Mouse (Mus musculus) adrenal gland, postnatal 14 days (tissue): Measurements from ENCODE around the gene C77080. TPM values are rescaled to one million over a fixed set of nuclear protein-coding genes. Genes with fewer than 3 reads are reported as not detected.

ENCODE experiments used
- DNase-seq: peaks from one replicate; pipeline ENCODE4 v3.0.0; 2021; ENCODE audit warnings: mixed read lengths
- long read RNA-seq, 2 experiments: library from polyadenylated mRNA; stranded (forward); transcript quantifications; one replicate each; pipeline ENCODE4 v2.0.0; 2021
- total RNA-seq: library from RNA; stranded (reverse); gene quantifications from 2 replicates; pipeline ENCODE4 v1.2.3, GENCODE M21; 2021

The C77080 gene
- 14.5 and 16.5 TPM in 2 replicates for total RNA-seq
- long read RNA-seq, experiment 1, partial matches to known transcripts: 2 of 3 reads
- long read RNA-seq, experiment 1, other reads (novel, unspliced or antisense): 1 of 3 reads
- long read RNA-seq, experiment 2, partial matches to known transcripts: 7 of 18 reads
- long read RNA-seq, experiment 2, other reads (novel, unspliced or antisense): 11 of 18 reads

- no peak for DNase-seq
Measured at GRCm38 (mm10) chr4:129261196-129261595, at the start of gene C77080. TSS of gene C77080 (minus strand) at chr4:129261404.

DNA sequence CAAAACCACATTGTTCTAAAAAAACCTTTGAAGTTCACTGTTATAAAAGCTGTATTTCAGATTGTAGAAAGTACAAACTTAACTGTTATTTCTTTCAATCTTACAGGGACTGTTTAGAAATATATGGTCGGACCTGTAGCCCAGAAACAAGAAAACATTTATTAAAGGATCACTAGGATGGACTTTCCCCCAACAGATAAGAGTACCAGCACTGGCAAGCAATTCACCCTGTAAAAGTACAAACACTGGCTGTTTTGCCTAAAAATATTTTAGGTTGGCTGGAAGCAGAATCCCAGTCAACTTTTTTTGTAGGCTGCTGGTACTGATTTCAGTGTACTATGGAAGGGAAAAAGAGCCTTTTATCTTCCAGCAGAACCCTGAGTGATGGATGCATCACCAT lies 46.7 kb upstream of the C77080 start:
- DNase-seq: no peak

DNA sequence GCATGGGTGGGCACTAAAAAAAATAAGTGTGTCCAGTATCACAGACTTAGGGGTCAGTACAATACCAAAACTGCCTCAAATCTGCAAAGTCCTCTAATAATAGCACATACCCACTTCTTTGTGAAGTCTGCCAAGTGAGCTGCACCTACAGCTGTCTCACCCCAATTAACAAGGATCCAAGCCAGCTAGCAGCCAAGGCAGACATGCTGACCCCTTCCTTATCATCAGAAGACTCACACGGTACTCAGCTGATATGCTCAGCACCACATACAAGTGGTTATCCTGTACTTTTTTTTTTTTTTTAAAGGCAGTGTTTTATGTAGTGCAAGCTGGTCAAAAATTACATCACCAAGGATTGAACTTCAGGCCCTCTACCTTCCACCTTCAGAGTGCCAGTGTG lies 43.1 kb upstream of the C77080 start:
- DNase-seq: no peak

DNA sequence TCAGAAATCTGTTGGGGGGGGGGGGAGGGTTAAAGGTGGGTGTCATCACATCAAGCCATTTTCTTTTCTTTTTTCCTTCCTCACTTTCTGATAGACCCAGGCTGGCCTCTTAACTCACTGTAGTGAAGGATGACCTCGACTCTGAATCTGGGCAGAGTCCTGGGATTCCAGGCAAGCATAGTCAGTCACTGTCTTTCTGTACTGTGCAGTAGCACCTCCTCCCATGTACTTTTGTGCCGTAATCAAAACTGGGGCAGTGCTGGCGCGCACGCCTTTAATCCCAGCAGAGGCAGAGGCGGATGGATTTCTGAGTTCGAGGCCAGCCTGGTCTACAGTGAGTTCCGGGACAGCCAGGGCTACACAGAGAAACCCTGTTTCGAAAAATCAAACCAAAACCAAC lies 42.6 kb upstream of the C77080 start:
- DNase-seq: peak; percentile 72

DNA sequence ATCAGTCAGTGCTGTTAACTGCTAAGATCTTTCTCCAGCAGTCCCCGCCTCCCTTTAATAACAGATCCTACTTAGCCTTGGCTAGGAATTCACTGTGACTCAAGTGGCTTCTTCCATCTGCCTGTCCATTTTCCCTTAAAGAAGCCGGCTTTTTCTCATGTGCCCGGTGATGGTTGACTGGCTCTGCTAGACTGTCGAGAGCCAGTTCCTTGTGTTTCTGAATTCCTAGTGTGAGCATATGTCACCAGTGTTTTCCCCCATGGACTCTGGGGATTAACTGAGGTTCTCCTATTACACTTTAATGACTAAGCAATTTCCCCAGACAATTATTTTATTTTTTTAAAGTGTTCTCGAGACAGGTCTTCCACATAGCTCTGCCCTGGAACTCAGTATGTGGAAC lies 42.2 kb upstream of the C77080 start:
- DNase-seq: peak; percentile 14

GRCm38 (mm10) chr4:129299121-129299520 lies 37.9 kb upstream of the C77080 start:
- no peak for DNase-seq

- peak; percentile 43 for DNase-seq
Measured at GRCm38 (mm10) chr4:129297724-129298123, 36.5 kb upstream of the C77080 start.

DNA sequence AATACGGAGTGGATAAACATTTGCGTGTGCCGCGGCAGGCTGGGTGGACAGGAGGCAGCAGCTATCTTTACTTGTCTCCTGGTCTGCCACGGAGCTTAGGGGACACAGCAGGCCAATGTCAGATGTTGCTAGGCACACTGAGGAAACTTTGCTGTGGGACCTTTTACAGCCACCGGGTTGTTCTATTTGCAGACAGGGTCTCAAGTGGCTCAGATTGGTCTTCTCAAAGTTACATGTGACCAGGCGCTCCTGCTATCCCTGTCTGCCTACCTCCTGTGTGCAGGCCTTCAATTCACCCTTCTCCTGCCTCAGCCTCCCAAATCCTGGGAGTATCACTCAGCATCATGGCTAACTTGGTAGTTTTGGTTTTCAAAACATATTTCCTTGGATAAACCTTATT lies 34.9 kb upstream of the C77080 start:
- no peak for DNase-seq

- DNase-seq: no peak
Measured at GRCm38 (mm10) chr4:129295188-129295587, 34.0 kb upstream of the C77080 start.

DNA sequence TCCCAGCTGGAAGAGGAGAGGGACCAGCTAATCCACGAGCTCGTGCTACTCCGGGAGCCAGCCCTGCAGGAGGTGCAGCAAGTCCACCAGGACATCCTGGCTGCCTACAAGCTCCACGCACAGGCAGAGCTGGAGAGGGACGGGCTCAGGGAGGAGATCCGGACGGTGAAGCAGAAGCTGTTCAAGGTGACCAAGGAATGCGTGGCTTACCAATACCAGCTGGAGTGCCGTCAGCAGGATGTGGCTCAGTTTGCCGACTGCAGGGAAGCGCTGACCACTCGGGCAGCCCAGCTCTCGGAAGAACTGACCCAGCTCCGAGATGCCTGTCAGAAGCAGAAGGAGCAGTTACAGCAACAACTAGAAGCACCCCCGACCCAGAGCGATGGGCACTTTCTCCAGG lies 32.5 kb upstream of the C77080 start:
- no peak for DNase-seq

DNA sequence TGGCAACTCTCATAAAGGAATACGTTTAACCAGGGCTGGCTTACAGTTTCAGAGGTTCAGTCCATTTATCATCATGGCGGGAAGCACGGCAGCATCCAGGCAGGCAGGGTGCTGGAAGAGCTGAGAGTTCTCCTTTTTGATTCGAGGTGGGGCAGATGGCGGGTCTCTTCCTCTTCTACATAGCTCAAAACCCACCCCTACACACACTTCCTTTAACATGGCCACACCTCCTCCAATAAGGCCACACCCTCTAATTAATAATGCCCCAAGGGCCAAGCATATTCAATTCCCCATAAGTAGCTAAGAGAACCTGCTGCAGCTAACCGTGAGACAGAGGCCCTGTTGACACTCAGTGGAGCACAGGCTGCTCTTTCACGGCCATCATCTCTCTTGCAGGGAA lies 31.6 kb upstream of the C77080 start:
- no peak for DNase-seq

- DNase-seq: no peak
Measured at GRCm38 (mm10) chr4:129289671-129290070, 28.5 kb upstream of the C77080 start.

GRCm38 (mm10) chr4:129288067-129288466 lies 26.9 kb upstream of the C77080 start:
- DNase-seq: peak; percentile 53

DNA sequence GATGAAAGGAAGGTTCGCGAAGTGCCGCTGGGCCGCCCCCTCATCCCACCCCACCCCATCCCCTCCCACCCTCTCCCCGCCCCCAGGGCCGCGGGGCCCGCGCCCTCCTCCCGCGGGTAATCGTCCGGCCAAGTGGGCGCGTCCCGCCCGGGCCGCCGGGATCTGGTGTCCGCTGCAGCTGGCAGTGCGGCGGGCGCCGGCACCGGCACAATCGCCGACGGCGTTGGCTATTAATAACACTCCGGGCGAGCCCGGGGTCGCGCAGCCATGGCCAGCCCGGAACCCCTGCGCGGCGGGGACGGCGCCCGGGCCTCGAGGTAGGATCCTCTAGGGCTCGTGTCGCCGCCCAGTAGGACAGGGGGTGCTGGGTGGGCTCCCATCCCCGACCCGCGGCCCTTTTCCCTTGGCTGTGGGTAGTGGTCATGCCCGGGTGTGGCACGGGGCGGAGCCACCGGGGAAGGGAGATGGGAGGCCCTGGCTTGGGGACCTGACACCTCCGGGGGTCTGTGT lies 26.3 kb upstream of the C77080 start, which contains the start of gene Sync:
Gene Sync (plus strand): TSS at position 146 of the 510 bp plus-strand sequence.
- peak; percentile 61 for DNase-seq

GRCm38 (mm10) chr4:129286683-129287471 lies 25.7 kb upstream of the C77080 start:
- peak; percentile 29 for DNase-seq

DNA sequence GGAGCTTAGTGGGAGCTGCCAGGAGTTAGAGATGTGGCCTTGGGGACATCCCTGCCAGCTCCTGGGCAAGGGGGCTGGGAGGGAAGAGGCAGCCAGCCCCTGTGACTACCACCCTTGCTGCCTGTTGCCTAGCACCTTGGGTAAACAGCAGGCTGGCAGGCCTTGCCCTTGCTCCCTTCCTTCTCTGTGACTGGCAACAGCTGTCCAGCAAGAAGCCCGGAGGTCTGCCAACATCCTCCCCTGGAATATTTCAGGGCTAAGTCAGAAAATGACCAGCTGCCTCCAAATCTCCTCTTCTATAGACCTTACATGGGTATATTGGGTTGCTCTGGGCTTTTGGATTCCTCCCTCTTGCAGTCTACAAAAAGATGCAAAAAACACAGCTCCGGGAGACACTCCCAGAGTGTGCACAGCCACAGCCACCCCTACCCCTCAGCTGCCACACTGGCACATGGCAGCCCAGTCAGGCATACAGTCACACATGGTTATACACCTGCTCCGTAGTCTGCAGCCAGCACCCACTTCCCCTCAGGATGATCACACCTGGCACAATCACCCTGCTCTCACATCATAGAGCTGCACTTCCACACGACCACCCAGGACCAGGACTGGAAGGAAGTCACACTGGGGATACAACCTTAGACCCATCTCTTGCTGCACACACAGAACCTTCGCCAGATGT lies 24.9 kb upstream of the C77080 start:
- DNase-seq: peak; percentile 35

DNA sequence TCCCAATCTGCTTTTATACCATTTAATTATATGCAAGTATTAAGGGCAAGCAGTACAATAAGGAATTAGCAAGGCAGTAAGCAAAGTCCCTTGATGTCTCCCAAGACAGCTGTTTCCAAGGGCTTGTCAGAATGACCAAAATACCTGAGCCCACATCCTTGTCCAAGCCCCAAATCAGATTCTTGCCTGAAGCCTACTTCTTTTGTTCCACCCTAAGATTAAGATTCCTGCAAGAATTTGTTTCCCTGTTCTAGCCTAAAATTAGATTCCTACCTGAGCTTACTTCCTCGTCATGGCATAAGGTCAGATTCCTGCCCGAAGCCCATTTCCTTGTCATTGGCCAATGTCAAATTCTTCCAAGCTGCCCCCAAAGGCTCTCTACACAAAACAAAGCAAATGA lies 23.5 kb upstream of the C77080 start:
- no peak for DNase-seq

GRCm38 (mm10) chr4:129283226-129283625 lies 22.0 kb upstream of the C77080 start:
- DNase-seq: no peak

DNA sequence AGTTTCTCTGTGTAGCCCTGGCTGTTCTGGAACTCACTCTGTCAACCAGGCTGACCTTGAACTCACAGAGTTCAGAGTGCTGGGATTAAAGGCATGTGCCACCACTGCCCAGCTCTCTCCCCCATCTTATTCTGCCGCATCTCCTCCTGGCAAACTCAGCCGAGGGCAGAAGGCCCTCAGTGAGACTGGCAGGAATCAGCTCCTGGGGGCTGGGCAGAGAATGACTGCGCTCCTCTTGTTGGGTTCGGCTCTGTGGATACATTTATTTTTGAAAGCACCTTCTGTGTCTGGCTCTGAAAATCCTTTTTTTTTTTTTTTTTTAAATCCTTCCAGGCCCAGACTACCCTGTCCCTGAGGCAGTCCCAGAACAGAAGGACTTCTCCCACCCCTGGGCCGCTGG lies 21.6 kb upstream of the C77080 start:
- DNase-seq: no peak

DNA sequence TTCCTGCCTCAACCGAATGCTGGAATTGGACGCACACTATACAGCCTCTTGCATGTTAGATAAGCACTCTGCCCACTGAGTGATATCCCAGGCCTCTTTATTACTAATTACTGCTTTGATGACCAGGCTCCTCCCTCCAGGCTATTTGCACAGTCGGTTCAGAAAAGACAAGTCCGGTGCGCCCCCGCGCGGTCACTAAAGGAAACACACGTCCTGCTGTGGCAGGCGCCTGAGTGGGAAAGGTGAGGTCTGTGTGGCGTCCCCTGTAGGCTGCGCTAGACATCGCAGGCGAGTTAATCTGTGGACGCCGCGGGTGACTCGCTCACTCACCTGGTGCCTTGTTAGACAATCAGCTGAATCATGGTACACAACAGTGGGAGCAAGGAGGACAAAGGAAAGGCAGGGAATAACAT lies 15.3 kb upstream of the C77080 start:
- DNase-seq: peak; percentile 98

GRCm38 (mm10) chr4:129272756-129273046 lies 11.5 kb upstream of the C77080 start:
- peak; percentile 87 for DNase-seq

GRCm38 (mm10) chr4:129271991-129272755 lies 11.0 kb upstream of the C77080 start:
- no peak for DNase-seq

GRCm38 (mm10) chr4:129268698-129269097 lies 7.5 kb upstream of the C77080 start:
- peak; percentile 37 for DNase-seq
